Mouse (Mus musculus) kidney, postnatal 0 days (tissue): ENCODE data around the gene Slc7a11. TPM values are rescaled to one million over a fixed set of nuclear protein-coding genes. Genes with fewer than 3 reads are reported as not detected.
A peak's percentile ranks its signal among the peaks of the same experiment; 100 is the strongest.

ENCODE experiments used
- ATAC-seq: fragments of 200-750 bp; cut with Nextera tagmentation; replicated peaks from 2 replicates; pipeline ENCODE4 v1.8.0; 2017; ENCODE audit warnings: low read depth, moderate number of reproducible peaks, moderate TSS enrichment, moderate library complexity; ENCODE audit not compliant: low FRiP score
- DNase-seq: peaks from one replicate; pipeline ENCODE4 v3.0.0-alpha.2; 2016; ENCODE audit warnings: low spot score
- H3K27ac ChIP-seq: fragments of 300-500 bp; sonication (generic); 2 replicates; pipeline ENCODE4 v1.5.1; 2014; ENCODE audit warnings: mild to moderate bottlenecking
- H3K27me3 ChIP-seq: fragments of 300-500 bp; sonication (generic); 2 replicates; pipeline ENCODE4 v1.6.1; 2014; ENCODE audit warnings: low read length, mixed read lengths; ENCODE audit not compliant: insufficient read depth
- H3K36me3 ChIP-seq: fragments of 300-500 bp; sonication (generic); 2 replicates; pipeline ENCODE4 v1.6.1; 2014; ENCODE audit warnings: low read length, mixed read lengths; ENCODE audit not compliant: insufficient read depth
- H3K4me1 ChIP-seq: fragments of 300-500 bp; sonication (generic); replicated peaks from 2 replicates; pipeline ENCODE4 v1.6.1; 2014; ENCODE audit warnings: antibody characterized with exemption, low read length, mixed read lengths; ENCODE audit not compliant: insufficient read depth
- H3K4me2 ChIP-seq: fragments of 300-500 bp; sonication (generic); 2 replicates; pipeline ENCODE4 v1.6.1; 2014; ENCODE audit warnings: mild to moderate bottlenecking, low read length, moderate library complexity, mixed read lengths
- H3K4me3 ChIP-seq: fragments of 300-500 bp; sonication (generic); replicated peaks from 2 replicates; pipeline ENCODE4 v1.5.1; 2014; ENCODE audit warnings: low read depth, low read length
- H3K9ac ChIP-seq: fragments of 300-500 bp; sonication (generic); 2 replicates; pipeline ENCODE4 v1.6.1; 2014; ENCODE audit warnings: low read depth, low read length
- H3K9me3 ChIP-seq: fragments of 300-500 bp; sonication (generic); replicated peaks from 2 replicates; pipeline ENCODE4 v1.6.1; 2016; ENCODE audit warnings: low read length, inconsistent platforms, mixed read lengths
- CTCF ChIP-seq: IDR thresholded peaks from 2 replicates; pipeline ENCODE4 v1.5.1; 2016; ENCODE audit warnings: antibody characterized with exemption, low read depth, mild to moderate bottlenecking, moderate library complexity
- WGBS: fragments of 180-500 bp; shearing (Covaris S2); extraction: QIAGEN DNeasy Blood & Tissue Kit; methylation state at CpG from one replicate; pipeline ENCODE4 v1.1.7; 2014; 5-methylcytosine and 5-hydroxymethylcytosine counted together
- polyA plus RNA-seq: library from polyadenylated mRNA; unstranded; fragments of >200 nt; fragmentation: Nextera tagmentation; extraction: Ambion mirVana; gene quantifications from 2 replicates; pipeline ENCODE4 v1.2.1, GENCODE M21; 2015

Gene Slc7a11
- polyA plus RNA-seq, 1 experiment from 2014 or later: 0.20 TPM

DNA sequence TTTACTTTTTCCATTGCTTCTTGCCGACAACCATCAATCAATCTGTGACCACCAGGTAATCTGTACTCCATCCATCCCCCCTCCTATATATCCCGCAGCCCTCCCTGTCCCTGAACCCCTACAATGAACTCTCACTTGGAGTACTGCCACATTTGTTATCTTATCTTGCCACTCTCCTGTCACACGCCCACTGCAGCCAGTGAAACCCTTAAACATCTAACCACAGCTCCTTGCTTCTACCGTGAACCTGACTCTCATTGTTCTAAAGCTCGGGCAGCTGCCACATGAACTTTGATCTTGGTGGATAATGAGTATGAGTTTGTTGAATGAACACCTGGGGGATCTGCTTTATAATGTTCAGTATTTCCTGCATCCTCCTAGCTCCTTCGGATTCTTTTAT lies 140.8 kb downstream of the Slc7a11 start:
- Histone ChIP-seq H3K36me3 (no peaks in the 10 kb centered on the region), H3K27ac (no peak overlapping the region), H3K4me3 (no peak overlapping the region), H3K9ac (no peak overlapping the region), H3K9me3 (no peaks in the 10 kb centered on the region), H3K27me3 (no peaks in the 10 kb centered on the region), H3K4me1 (no peaks in the 10 kb centered on the region), H3K4me2 (no peak overlapping the region)
- ATAC-seq (no peak), DNase-seq (no peak)
- WGBS: 52% methylated on average over 6 of the region's 6 CpGs
- TF ChIP-seq CTCF: no peak

- Histone ChIP-seq H3K9me3 (no peaks in the 10 kb centered on the region), H3K4me3 (no peak overlapping the region), H3K27me3 (no peaks in the 10 kb centered on the region), H3K36me3 (no peaks in the 10 kb centered on the region), H3K27ac (no peak overlapping the region), H3K9ac (no peak overlapping the region), H3K4me2 (no peak overlapping the region), H3K4me1 (no peaks in the 10 kb centered on the region)
- DNase-seq: peak; percentile 91
- peak; percentile 93 for TF ChIP-seq CTCF
- no peak for ATAC-seq
- WGBS: 7% methylated on average over 4 of the region's 4 CpGs
These were observed 142.5 kb downstream of the Slc7a11 start for GRCm38 (mm10) chr3:50300952-50301303.

GRCm38 (mm10) chr3:50300002-50300951 lies 143.1 kb downstream of the Slc7a11 start:
- Histone ChIP-seq H3K4me2 (no peak overlapping the region), H3K9me3 (no peaks in the 10 kb centered on the region), H3K4me3 (no peak overlapping the region), H3K27me3 (no peaks in the 10 kb centered on the region), H3K9ac (no peak overlapping the region), H3K27ac (peak overlapping the region; percentile 19; the same call in 1 of the 2 replicates), H3K36me3 (no peaks in the 10 kb centered on the region), H3K4me1 (no peaks in the 10 kb centered on the region)
- no peak for TF ChIP-seq CTCF
- peak; percentile 54 for DNase-seq
- no peak for ATAC-seq
- 54% methylated on average over 17 of the region's 17 CpGs for WGBS

- H3K27ac ChIP-seq: no peak overlapping the region
- no peaks in the 10 kb centered on the region for H3K4me1 ChIP-seq
- H3K4me3 ChIP-seq: no peak overlapping the region
- no peak overlapping the region for H3K4me2 ChIP-seq
- no peaks in the 10 kb centered on the region for H3K36me3 ChIP-seq
- DNase-seq (peak; percentile 78), ATAC-seq (peak; percentile 17; the same call in 1 of the 2 replicates)
- no peaks in the 10 kb centered on the region for H3K27me3 ChIP-seq
- TF ChIP-seq CTCF: no peak
- no peaks in the 10 kb centered on the region for H3K9me3 ChIP-seq
- no peak overlapping the region for H3K9ac ChIP-seq
- 41% methylated on average over 7 of the region's 7 CpGs for WGBS
These were observed 144.9 kb downstream of the Slc7a11 start for GRCm38 (mm10) chr3:50298366-50298991.

- ATAC-seq (no peak), DNase-seq (no peak)
- no peak overlapping the region for H3K4me2 ChIP-seq
- H3K9ac ChIP-seq: no peak overlapping the region
- no peak overlapping the region for H3K27ac ChIP-seq
- H3K4me3 ChIP-seq: no peak overlapping the region
- TF ChIP-seq CTCF: no peak
- 39% methylated on average over 10 of the region's 10 CpGs for WGBS
- H3K9me3 ChIP-seq: no peaks in the 10 kb centered on the region
- no peaks in the 10 kb centered on the region for H3K4me1 ChIP-seq
- no peaks in the 10 kb centered on the region for H3K36me3 ChIP-seq
- no peaks in the 10 kb centered on the region for H3K27me3 ChIP-seq
These were observed 146.5 kb downstream of the Slc7a11 start for GRCm38 (mm10) chr3:50296956-50297355.

- H3K9ac ChIP-seq: no peak overlapping the region
- no peak overlapping the region for H3K27ac ChIP-seq
- DNase-seq: no peak
- no peak for TF ChIP-seq CTCF
- 46% methylated on average over 2 of the region's 2 CpGs for WGBS
- ATAC-seq: no peak
- H3K4me2 ChIP-seq: no peak overlapping the region
- no peak overlapping the region for H3K4me3 ChIP-seq
- no peaks in the 10 kb centered on the region for H3K27me3 ChIP-seq
- no peaks in the 10 kb centered on the region for H3K36me3 ChIP-seq
- H3K9me3 ChIP-seq: no peaks in the 10 kb centered on the region
- H3K4me1 ChIP-seq: no peaks in the 10 kb centered on the region
These were observed 168.4 kb downstream of the Slc7a11 start for GRCm38 (mm10) chr3:50275023-50275422.
